Mouse (Mus musculus) embryonic fibroblast, embryonic 13.5 days (primary cell): Measurements from ENCODE around the gene Dop1a.

ENCODE experiments used
- CTCF ChIP-seq: IDR thresholded peaks from 2 replicates; pipeline ENCODE4 v1.5.1; 2011; ENCODE audit warnings: mild to moderate bottlenecking, control low read depth, low read length, moderate library complexity, borderline replicate concordance; ENCODE audit not compliant: insufficient read depth
- POLR2A ChIP-seq: IDR thresholded peaks from 2 replicates; pipeline ENCODE4 v1.6.1; 2011; ENCODE audit warnings: low read depth, mild to moderate bottlenecking, control low read depth, low read length, moderate library complexity

- TF ChIP-seq CTCF: no peak
- TF ChIP-seq POLR2A: no peak
Measured at GRCm38 (mm10) chr9:86544559-86544958, 77.6 kb downstream of the Dop1a start.
